Mouse (Mus musculus) lung, embryonic 15.5 days (tissue): ENCODE measurements around the gene Prkaa1. TPM values are rescaled to one million over a fixed set of nuclear protein-coding genes. Genes with fewer than 3 reads are reported as not detected.
"Not testable (repeated sequence)": the region's sequence is repeated elsewhere in the genome, so short reads cannot be mapped to it uniquely, and the experiment has no call there.

Experiments
- ATAC-seq: fragments of 200-750 bp; cut with Nextera tagmentation; 2 replicates; pipeline ENCODE4 v1.8.0; 2017; ENCODE audit warnings: moderate number of reproducible peaks, borderline replicate concordance; ENCODE audit not compliant: low FRiP score, low TSS enrichment; ENCODE audit errors: extremely low read depth
- H3K27ac ChIP-seq: fragments of 300-500 bp; sonication (generic); 2 replicates; pipeline ENCODE4 v1.5.1; 2015; ENCODE audit warnings: moderate library complexity, mild to moderate bottlenecking, inconsistent platforms
- H3K27me3 ChIP-seq: fragments of 300-500 bp; sonication (generic); 2 replicates; pipeline ENCODE4 v1.6.1; 2015; ENCODE audit warnings: inconsistent platforms
- H3K36me3 ChIP-seq: fragments of 300-500 bp; sonication (generic); 2 replicates; pipeline ENCODE4 v1.6.1; 2015; ENCODE audit warnings: inconsistent platforms
- H3K4me1 ChIP-seq: fragments of 300-500 bp; sonication (generic); 2 replicates; pipeline ENCODE4 v1.6.1; 2015; ENCODE audit warnings: inconsistent platforms
- H3K4me2 ChIP-seq: fragments of 300-500 bp; sonication (generic); 2 replicates; pipeline ENCODE4 v1.6.1; 2015; ENCODE audit warnings: inconsistent platforms, mild to moderate bottlenecking, moderate library complexity
- H3K4me3 ChIP-seq: fragments of 300-500 bp; sonication (generic); 2 replicates; pipeline ENCODE4 v1.5.1; 2015; ENCODE audit warnings: mild to moderate bottlenecking, inconsistent platforms
- H3K9ac ChIP-seq: fragments of 300-500 bp; sonication (generic); 2 replicates; pipeline ENCODE4 v1.6.1; 2015; ENCODE audit warnings: inconsistent platforms
- H3K9me3 ChIP-seq: fragments of 300-500 bp; sonication (generic); 2 replicates; pipeline ENCODE4 v1.6.1; 2016; ENCODE audit warnings: inconsistent platforms
- WGBS: fragments of 180-500 bp; shearing (Covaris S2); methylation state at CpG from one replicate; pipeline ENCODE4 v1.1.7; 2015; 5-methylcytosine and 5-hydroxymethylcytosine counted together
- polyA plus RNA-seq: library from polyadenylated mRNA; unstranded; fragments of >200 nt; fragmentation: Nextera tagmentation; extraction: Ambion mirVana; gene quantifications from 2 replicates; pipeline ENCODE4 v1.2.1, GENCODE M21; 2015

Prkaa1 gene
- polyA plus RNA-seq, 1 experiment from 2014 or later = 18.4 TPM

- Histone ChIP-seq H3K36me3 (peaks cover 14% of the 10 kb centered on the region), H3K4me2 (no peak overlapping the region), H3K27me3 (no peaks in the 10 kb centered on the region), H3K4me3 (no peak overlapping the region), H3K4me1 (peaks cover 10% of the 10 kb centered on the region; the same call in 1 of the 2 replicates), H3K9me3 (no peaks in the 10 kb centered on the region), H3K9ac (no peak overlapping the region), H3K27ac (no peak overlapping the region)
- no peak for ATAC-seq
- WGBS = 43% methylated on average over 4 of the region's 4 CpGs
Observed at GRCm38 (mm10) chr15:5187116-5187515, 43.5 kb downstream of the Prkaa1 start.

GRCm38 (mm10) chr15:5188029-5188428 is 44.4 kb downstream of the Prkaa1 start:
- H3K9me3 ChIP-seq = no peaks in the 10 kb centered on the region
- H3K4me2 ChIP-seq = no peak overlapping the region
- WGBS = 83% methylated on average over 1 of the region's 1 CpGs
- no peak overlapping the region for H3K27ac ChIP-seq
- H3K27me3 ChIP-seq = no peaks in the 10 kb centered on the region
- peaks cover 10% of the 10 kb centered on the region; the same call in 1 of the 2 replicates for H3K4me1 ChIP-seq
- H3K4me3 ChIP-seq = no peak overlapping the region
- no peak overlapping the region for H3K9ac ChIP-seq
- ATAC-seq = no peak
- peaks cover 14% of the 10 kb centered on the region for H3K36me3 ChIP-seq

GRCm38 (mm10) chr15:5189504-5190093 is 45.9 kb downstream of the Prkaa1 start:
- no peaks in the 10 kb centered on the region for H3K27me3 ChIP-seq
- H3K9me3 ChIP-seq = no peaks in the 10 kb centered on the region
- H3K27ac ChIP-seq = no peak overlapping the region
- 48% methylated on average over 10 of the region's 10 CpGs for WGBS
- no peak for ATAC-seq
- H3K4me3 ChIP-seq = no peak overlapping the region
- H3K9ac ChIP-seq = no peak overlapping the region
- peaks cover 6% of the 10 kb centered on the region; the same call in 1 of the 2 replicates for H3K4me1 ChIP-seq
- H3K4me2 ChIP-seq = no peak overlapping the region
- peaks cover 14% of the 10 kb centered on the region for H3K36me3 ChIP-seq

GRCm38 (mm10) chr15:5193833-5194232 is 50.2 kb downstream of the Prkaa1 start:
- no peak for ATAC-seq

GRCm38 (mm10) chr15:5194446-5194845 is 50.8 kb downstream of the Prkaa1 start:
- WGBS = 91% methylated on average over 6 of the region's 6 CpGs
- no peak for ATAC-seq
- H3K36me3 ChIP-seq = peaks cover 20% of the 10 kb centered on the region

More at GRCm38 (mm10) chr15:5193833-5194232, 50.2 kb downstream of the Prkaa1 start:
- H3K4me2 ChIP-seq = no peak overlapping the region
- H3K9me3 ChIP-seq = no peaks in the 10 kb centered on the region
- H3K4me1 ChIP-seq = no peaks in the 10 kb centered on the region
- H3K27ac ChIP-seq = no peak overlapping the region
- H3K27me3 ChIP-seq = no peaks in the 10 kb centered on the region
- no peak overlapping the region for H3K9ac ChIP-seq
- H3K36me3 ChIP-seq = peaks cover 20% of the 10 kb centered on the region
- H3K4me3 ChIP-seq = no peak overlapping the region
- 72% methylated on average over 3 of the region's 3 CpGs for WGBS

GRCm38 (mm10) chr15:5194931-5195330 is 51.3 kb downstream of the Prkaa1 start:
- Histone ChIP-seq H3K27me3 (no peaks in the 10 kb centered on the region), H3K4me1 (no peaks in the 10 kb centered on the region), H3K36me3 (peaks cover 17% of the 10 kb centered on the region), H3K9me3 (no peaks in the 10 kb centered on the region), H3K4me3 (no peak overlapping the region), H3K27ac (no peak overlapping the region), H3K9ac (no peak overlapping the region), H3K4me2 (no peak overlapping the region)
- 85% methylated on average over 9 of the region's 9 CpGs for WGBS
- ATAC-seq = no peak

More at GRCm38 (mm10) chr15:5194446-5194845, 50.8 kb downstream of the Prkaa1 start:
- Histone ChIP-seq H3K9ac (no peak overlapping the region), H3K4me3 (no peak overlapping the region), H3K27ac (no peak overlapping the region), H3K9me3 (no peaks in the 10 kb centered on the region), H3K4me1 (no peaks in the 10 kb centered on the region), H3K27me3 (no peaks in the 10 kb centered on the region), H3K4me2 (no peak overlapping the region)

GRCm38 (mm10) chr15:5195987-5196514 is 52.4 kb downstream of the Prkaa1 start:
- Histone ChIP-seq H3K4me3 (no peak overlapping the region), H3K4me2 (no peak overlapping the region), H3K36me3 (peaks cover 11% of the 10 kb centered on the region; the same call in 1 of the 2 replicates), H3K27ac (no peak overlapping the region), H3K9ac (no peak overlapping the region), H3K4me1 (no peaks in the 10 kb centered on the region), H3K27me3 (no peaks in the 10 kb centered on the region), H3K9me3 (no peaks in the 10 kb centered on the region)
- no peak for ATAC-seq
- WGBS = 44% methylated on average over 4 of the region's 4 CpGs

- no peak overlapping the region for H3K4me3 ChIP-seq
- H3K4me2 ChIP-seq = no peak overlapping the region
- H3K36me3 ChIP-seq = peaks cover 7% of the 10 kb centered on the region; the same call in 1 of the 2 replicates
- H3K27me3 ChIP-seq = no peaks in the 10 kb centered on the region
- ATAC-seq = no peak
- H3K27ac ChIP-seq = no peak overlapping the region
- 38% methylated on average over 4 of the region's 4 CpGs for WGBS
- no peaks in the 10 kb centered on the region for H3K9me3 ChIP-seq
- no peak overlapping the region for H3K9ac ChIP-seq
- H3K4me1 ChIP-seq = no peaks in the 10 kb centered on the region
Observed at GRCm38 (mm10) chr15:5196691-5197090, 53.0 kb downstream of the Prkaa1 start.

GRCm38 (mm10) chr15:5205222-5205621 is 61.6 kb downstream of the Prkaa1 start:
- Histone ChIP-seq H3K9me3 (no peaks in the 10 kb centered on the region), H3K4me3 (no peak overlapping the region), H3K4me2 (no peak overlapping the region), H3K4me1 (no peaks in the 10 kb centered on the region), H3K36me3 (no peaks in the 10 kb centered on the region), H3K9ac (no peak overlapping the region), H3K27me3 (no peaks in the 10 kb centered on the region), H3K27ac (no peak overlapping the region)
- 85% methylated on average over 9 of the region's 9 CpGs for WGBS
- no peak for ATAC-seq

- 99% methylated on average over 3 of the region's 3 CpGs for WGBS
- no peak for ATAC-seq
Observed at GRCm38 (mm10) chr15:5209116-5209515, 65.5 kb downstream of the Prkaa1 start.

GRCm38 (mm10) chr15:5220491-5220890 is 76.8 kb downstream of the Prkaa1 start:
- 80% methylated on average over 6 of the region's 6 CpGs for WGBS
- H3K9ac ChIP-seq = no peak overlapping the region
- H3K4me3 ChIP-seq = no peak overlapping the region
- H3K27me3 ChIP-seq = no peaks in the 10 kb centered on the region
- H3K4me1 ChIP-seq = no peaks in the 10 kb centered on the region
- no peak for ATAC-seq
- H3K9me3 ChIP-seq = no peaks in the 10 kb centered on the region
- no peaks in the 10 kb centered on the region for H3K36me3 ChIP-seq
- H3K27ac ChIP-seq = no peak overlapping the region
- no peak overlapping the region for H3K4me2 ChIP-seq

More at GRCm38 (mm10) chr15:5209116-5209515, 65.5 kb downstream of the Prkaa1 start:
- H3K4me3 ChIP-seq = no peak overlapping the region
- peaks cover 3% of the 10 kb centered on the region; the same call in 1 of the 2 replicates for H3K36me3 ChIP-seq
- no peaks in the 10 kb centered on the region for H3K4me1 ChIP-seq
- no peak overlapping the region for H3K27ac ChIP-seq
- H3K27me3 ChIP-seq = no peaks in the 10 kb centered on the region
- H3K9me3 ChIP-seq = no peaks in the 10 kb centered on the region
- H3K9ac ChIP-seq = no peak overlapping the region
- no peak overlapping the region for H3K4me2 ChIP-seq

- not testable (repeated sequence) for ATAC-seq, H3K27ac ChIP-seq, H3K4me1 ChIP-seq, H3K27me3 ChIP-seq, H3K4me2 ChIP-seq, H3K9ac ChIP-seq, H3K4me3 ChIP-seq, H3K9me3 ChIP-seq, H3K36me3 ChIP-seq
- WGBS = 70% methylated on average over 10 of the region's 10 CpGs
Observed at GRCm38 (mm10) chr15:5230746-5231145, 87.1 kb downstream of the Prkaa1 start.
